Mouse (Mus musculus) small intestine, adult 2 months (tissue): ENCODE data around the gene Timeless. TPM values are rescaled to one million over a fixed set of nuclear protein-coding genes. Genes with fewer than 3 reads are reported as not detected.

Experiments
- H3K27ac ChIP-seq: fragments of 200-500 bp; 2 replicates; pipeline ENCODE4 v1.5.1; 2012; ENCODE audit warnings: low read depth, low read length, control low read depth, inconsistent platforms; ENCODE audit not compliant: insufficient read depth
- H3K27me3 ChIP-seq: fragments of 200-500 bp; 2 replicates; pipeline ENCODE4 v1.6.1; 2012; ENCODE audit warnings: mild to moderate bottlenecking, moderate library complexity, low read length, inconsistent platforms; ENCODE audit not compliant: control insufficient read depth, insufficient read depth
- H3K36me3 ChIP-seq: fragments of 200-500 bp; 2 replicates; pipeline ENCODE4 v1.6.1; 2012; ENCODE audit warnings: mild to moderate bottlenecking, low read length, control low read depth, inconsistent platforms; ENCODE audit not compliant: control insufficient read depth, insufficient read depth
- H3K4me1 ChIP-seq: fragments of 200-500 bp; 2 replicates; pipeline ENCODE4 v1.6.1; 2012; ENCODE audit warnings: low read length, inconsistent platforms, mixed read lengths; ENCODE audit not compliant: control insufficient read depth, insufficient read depth, insufficient read length
- H3K4me3 ChIP-seq: fragments of 200-500 bp; 2 replicates; pipeline ENCODE4 v1.5.1; 2012; ENCODE audit warnings: low read depth, mild to moderate bottlenecking, control low read depth, inconsistent platforms, low read length, moderate library complexity
- CTCF ChIP-seq: fragments of 200-500 bp; IDR thresholded peaks from 2 replicates; pipeline ENCODE4 v1.5.1; 2012; ENCODE audit warnings: low read depth, mild to moderate bottlenecking, control low read depth, inconsistent platforms, low read length, moderate library complexity, mixed read lengths; ENCODE audit not compliant: insufficient replicate concordance, insufficient read length; ENCODE audit errors: extremely low read depth
- POLR2A ChIP-seq: fragments of 200-500 bp; IDR thresholded peaks from 2 replicates; pipeline ENCODE4 v1.6.1; 2012; ENCODE audit warnings: low read depth, mild to moderate bottlenecking, control low read depth, inconsistent platforms, low read length, moderate library complexity
- WGBS: fragments of 180-500 bp; shearing (Covaris S2); methylation state at CpG from one replicate; pipeline ENCODE4 v1.1.7; 2018; 5-methylcytosine and 5-hydroxymethylcytosine counted together
- polyA plus RNA-seq: library from polyadenylated mRNA; depleted of rRNA; stranded (reverse); fragments of >200 nt; gene quantifications from 2 replicates; pipeline ENCODE4 v1.2.3, GENCODE M21; 2012

Timeless gene
- polyA plus RNA-seq, 1 experiment, result 2.0 TPM

GRCm38 (mm10) chr10:128243252-128243651 is 11.4 kb downstream of the Timeless start:
- TF ChIP-seq CTCF, result no peak
- no peak for TF ChIP-seq POLR2A
- Histone ChIP-seq H3K27me3 (no peaks in the 10 kb centered on the region), H3K36me3 (no peaks in the 10 kb centered on the region; the same call in 1 of the 2 replicates), H3K4me1 (no peaks in the 10 kb centered on the region), H3K4me3 (no peak overlapping the region), H3K27ac (no peak overlapping the region)
- WGBS, result 86% methylated on average over 8 of the region's 8 CpGs

- no peak overlapping the region for H3K27ac ChIP-seq
- H3K4me3 ChIP-seq, result no peak overlapping the region
- H3K36me3 ChIP-seq, result no peaks in the 10 kb centered on the region; the same call in 1 of the 2 replicates
- WGBS, result 92% methylated on average over 15 of the region's 15 CpGs
- no peaks in the 10 kb centered on the region for H3K4me1 ChIP-seq
- H3K27me3 ChIP-seq, result no peaks in the 10 kb centered on the region
- no peak for TF ChIP-seq CTCF
- no peak for TF ChIP-seq POLR2A
Observed at GRCm38 (mm10) chr10:128244121-128244520, 12.3 kb downstream of the Timeless start.

- peaks cover 13% of the 10 kb centered on the region for H3K36me3 ChIP-seq
- WGBS, result 82% methylated on average over 17 of the region's 17 CpGs
- H3K27ac ChIP-seq, result peak overlapping the region; percentile 44; the same call in 1 of the 2 replicates
- TF ChIP-seq CTCF (no peak), POLR2A (no peak)
- peak overlapping the region; percentile 36 for H3K4me3 ChIP-seq
- no peaks in the 10 kb centered on the region for H3K27me3 ChIP-seq
- no peaks in the 10 kb centered on the region for H3K4me1 ChIP-seq
Observed at GRCm38 (mm10) chr10:128247020-128247732, 15.3 kb downstream of the Timeless start.

GRCm38 (mm10) chr10:128250565-128250964 is 18.7 kb downstream of the Timeless start:
- 94% methylated on average over 13 of the region's 13 CpGs for WGBS
- Histone ChIP-seq H3K4me3 (no peak overlapping the region), H3K36me3 (peaks cover 15% of the 10 kb centered on the region), H3K4me1 (no peaks in the 10 kb centered on the region), H3K27ac (no peak overlapping the region), H3K27me3 (no peaks in the 10 kb centered on the region)
- TF ChIP-seq CTCF (no peak), POLR2A (no peak)

- Histone ChIP-seq H3K27me3 (no peaks in the 10 kb centered on the region), H3K4me3 (no peak within 1 kb of the TSS), H3K4me1 (no peaks in the 10 kb centered on the region), H3K27ac (no peak within 1 kb of the TSS), H3K36me3 (peaks cover 15% of the 10 kb centered on the region)
- TF ChIP-seq POLR2A, result no peak
- no peak for TF ChIP-seq CTCF
- 50% methylated on average over 4 of the region's 4 CpGs for whole genome bisulfite sequencing
Observed at GRCm38 (mm10) chr10:128253677-128254255, 21.9 kb downstream of the Timeless start, which contains the start of gene Apon. Gene Apon, plus strand, starts transcription at chr10:128254096.

- 88% methylated on average over 8 of the region's 8 CpGs for WGBS
- Histone ChIP-seq H3K36me3 (0 out of 2 replicates have a peak, but pooled peaks cover 7% of the 10 kb centered on the region), H3K27me3 (no peaks in the 10 kb centered on the region), H3K27ac (no peak overlapping the region), H3K4me3 (no peak overlapping the region), H3K4me1 (no peaks in the 10 kb centered on the region)
- TF ChIP-seq POLR2A (no peak), CTCF (no peak)
Observed at GRCm38 (mm10) chr10:128255925-128256324, 24.1 kb downstream of the Timeless start.

GRCm38 (mm10) chr10:128256328-128256727 is 24.5 kb downstream of the Timeless start:
- Histone ChIP-seq H3K36me3 (0 out of 2 replicates have a peak, but pooled peaks cover 7% of the 10 kb centered on the region), H3K4me1 (no peaks in the 10 kb centered on the region), H3K27ac (no peak overlapping the region), H3K27me3 (no peaks in the 10 kb centered on the region), H3K4me3 (no peak overlapping the region)
- WGBS, result 78% methylated on average over 8 of the region's 8 CpGs
- TF ChIP-seq POLR2A (no peak), CTCF (no peak)
